Mouse (Mus musculus) midbrain, postnatal 0 days (tissue): ENCODE data around the gene Myzap. TPM values are rescaled to one million over a fixed set of nuclear protein-coding genes. Genes with fewer than 3 reads are reported as not detected.

Experiments
- ATAC-seq: fragments of 200-750 bp; cut with Nextera tagmentation; 2 replicates; pipeline ENCODE4 v1.8.0; 2017; ENCODE audit warnings: moderate number of reproducible peaks, mild to moderate bottlenecking, moderate TSS enrichment, moderate library complexity; ENCODE audit not compliant: low FRiP score
- DNase-seq: peaks from one replicate; pipeline ENCODE4 v3.0.0-alpha.2; 2015; ENCODE audit warnings: low spot score
- H3K27ac ChIP-seq: fragments of 300-500 bp; sonication (generic); 2 replicates; pipeline ENCODE4 v1.5.1; 2014; ENCODE audit warnings: low read depth, mild to moderate bottlenecking, low read length, mixed read lengths
- H3K27me3 ChIP-seq: fragments of 300-500 bp; sonication (generic); 2 replicates; pipeline ENCODE4 v1.6.1; 2014; ENCODE audit warnings: low read length, control low read depth, mixed read lengths; ENCODE audit not compliant: insufficient read depth
- H3K36me3 ChIP-seq: fragments of 300-500 bp; sonication (generic); 2 replicates; pipeline ENCODE4 v1.6.1; 2014; ENCODE audit warnings: low read length, control low read depth, mixed read lengths; ENCODE audit not compliant: insufficient read depth
- H3K4me1 ChIP-seq: fragments of 300-500 bp; sonication (generic); 2 replicates; pipeline ENCODE4 v1.6.1; 2014; ENCODE audit warnings: mild to moderate bottlenecking, control low read depth, antibody characterized with exemption, low read length, mixed read lengths; ENCODE audit not compliant: insufficient read depth
- H3K4me2 ChIP-seq: fragments of 300-500 bp; sonication (generic); 2 replicates; pipeline ENCODE4 v1.6.1; 2014; ENCODE audit warnings: low read depth, mild to moderate bottlenecking, low read length, mixed read lengths; ENCODE audit not compliant: poor library complexity, severe bottlenecking
- H3K4me3 ChIP-seq: fragments of 300-500 bp; sonication (generic); 2 replicates; pipeline ENCODE4 v1.5.1; 2014; ENCODE audit warnings: low read depth, mild to moderate bottlenecking, low read length, moderate library complexity
- H3K9ac ChIP-seq: fragments of 300-500 bp; sonication (generic); replicated peaks from 2 replicates; pipeline ENCODE4 v1.6.1; 2014; ENCODE audit warnings: mild to moderate bottlenecking, low read length, moderate library complexity, mixed read lengths; ENCODE audit not compliant: poor library complexity, severe bottlenecking
- H3K9me3 ChIP-seq: fragments of 300-500 bp; sonication (generic); 2 replicates; pipeline ENCODE4 v1.6.1; 2016; ENCODE audit warnings: low read length, control low read depth
- CTCF ChIP-seq: IDR thresholded peaks from 2 replicates; pipeline ENCODE4 v1.5.1; 2016; ENCODE audit warnings: antibody characterized with exemption, mild to moderate bottlenecking
- WGBS: fragments of 180-500 bp; shearing (Covaris S2); extraction: QIAGEN DNeasy Blood & Tissue Kit; methylation state at CpG from one replicate; pipeline ENCODE4 v1.1.7; 2014; 5-methylcytosine and 5-hydroxymethylcytosine counted together
- polyA plus RNA-seq: library from polyadenylated mRNA; unstranded; fragments of >200 nt; fragmentation: Nextera tagmentation; extraction: Ambion mirVana; gene quantifications from 2 replicates; pipeline ENCODE4 v1.2.1, GENCODE M21; 2015
- total RNA-seq: library from RNA; depleted of rRNA; stranded (reverse); fragments of >200 nt; gene quantifications from 2 replicates; pipeline ENCODE4 v1.2.3, GENCODE M21; 2014

Myzap gene
- total and polyA plus RNA-seq, 2 experiments from 2014 or later, result 0.99 to 2.1 TPM

DNA sequence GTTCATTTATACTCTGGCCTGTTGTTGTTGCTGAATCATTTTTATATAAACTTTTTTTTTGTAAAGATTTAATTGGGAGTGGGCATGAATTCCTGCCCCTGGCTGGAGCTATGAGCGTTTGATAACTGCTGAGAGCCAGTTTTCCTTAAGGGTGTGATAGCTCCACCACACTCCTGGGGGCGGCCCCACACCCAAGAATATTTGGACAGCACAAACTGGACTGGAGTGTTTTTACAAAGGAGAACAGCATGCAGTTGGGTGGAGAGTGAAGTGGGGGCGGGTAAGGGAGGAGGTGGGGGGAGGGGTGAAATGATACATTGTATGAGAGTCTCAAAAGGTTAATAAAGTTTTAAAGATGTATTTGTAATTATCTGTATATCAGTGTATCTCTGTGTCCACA lies 24.8 kb downstream of the Myzap start:
- Histone ChIP-seq H3K27me3 (no peaks in the 10 kb centered on the region), H3K4me2 (no peak overlapping the region), H3K4me3 (no peak overlapping the region), H3K9ac (no peak overlapping the region), H3K4me1 (no peaks in the 10 kb centered on the region), H3K36me3 (no peaks in the 10 kb centered on the region), H3K27ac (no peak overlapping the region), H3K9me3 (no peaks in the 10 kb centered on the region)
- no peak for TF ChIP-seq CTCF
- ATAC-seq (no peak), DNase-seq (no peak)
- WGBS, result 79% methylated on average over 3 of the region's 3 CpGs

DNA sequence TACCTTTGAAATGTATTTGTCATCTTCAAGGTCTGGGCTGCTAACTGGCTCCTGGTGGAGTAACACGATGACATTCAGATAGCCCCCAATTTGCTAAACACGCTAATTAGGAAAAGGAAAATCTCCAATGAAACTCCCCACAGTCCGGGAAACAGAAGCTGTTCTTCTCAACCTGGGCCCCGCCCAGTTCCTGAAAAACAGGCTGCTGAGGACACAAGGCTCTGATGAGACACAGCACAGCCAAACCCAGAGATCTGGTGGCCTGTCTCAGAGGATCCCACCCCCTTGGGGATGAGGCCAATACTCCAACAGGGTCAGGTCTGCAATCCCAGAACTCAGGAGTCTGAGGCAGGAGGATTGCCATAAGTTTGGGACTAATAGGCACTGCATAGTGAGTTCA lies 25.4 kb downstream of the Myzap start:
- ATAC-seq (no peak), DNase-seq (no peak)
- Histone ChIP-seq H3K4me3 (no peak overlapping the region), H3K36me3 (no peaks in the 10 kb centered on the region), H3K27me3 (no peaks in the 10 kb centered on the region), H3K27ac (no peak overlapping the region), H3K9ac (no peak overlapping the region), H3K4me2 (no peak overlapping the region), H3K9me3 (no peaks in the 10 kb centered on the region), H3K4me1 (no peaks in the 10 kb centered on the region)
- 66% methylated on average over 4 of the region's 4 CpGs for WGBS
- no peak for TF ChIP-seq CTCF

DNA sequence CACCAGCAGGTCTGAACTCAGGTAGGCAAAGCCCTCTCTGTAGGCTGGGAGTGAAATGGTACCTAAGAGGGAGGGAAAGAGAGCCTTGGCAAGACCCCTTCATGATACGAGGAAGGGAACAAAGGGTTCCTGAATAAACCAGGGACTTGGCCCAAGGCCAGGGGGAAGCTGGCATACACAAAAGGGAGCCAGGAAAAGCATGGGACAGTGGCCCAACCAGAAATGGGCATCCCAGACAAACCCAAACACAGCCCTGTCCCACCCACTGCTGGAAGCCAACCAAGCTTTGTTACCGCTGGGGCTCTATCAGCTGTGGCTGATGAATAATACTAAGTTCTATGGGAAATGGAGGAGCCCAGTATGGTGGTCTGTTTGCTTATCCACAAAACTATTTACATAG lies 34.4 kb downstream of the Myzap start:
- no peak overlapping the region for H3K4me3 ChIP-seq
- ATAC-seq, result no peak
- WGBS, result 35% methylated on average over 2 of the region's 2 CpGs

GRCm38 (mm10) chr9:71554001-71554400 lies 38.2 kb downstream of the Myzap start:
- no peak overlapping the region for H3K27ac ChIP-seq
- H3K9me3 ChIP-seq, result no peaks in the 10 kb centered on the region
- H3K9ac ChIP-seq, result no peak overlapping the region
- 98% methylated on average over 3 of the region's 3 CpGs for WGBS
- DNase-seq (no peak), ATAC-seq (no peak)
- no peaks in the 10 kb centered on the region for H3K36me3 ChIP-seq
- H3K4me2 ChIP-seq, result no peak overlapping the region
- H3K4me1 ChIP-seq, result no peaks in the 10 kb centered on the region
- H3K4me3 ChIP-seq, result no peak overlapping the region
- H3K27me3 ChIP-seq, result no peaks in the 10 kb centered on the region
- 0 out of 2 replicates have a peak, but pooled peaks have one; percentile 5 for TF ChIP-seq CTCF

More for the DNA sequence above, 34.4 kb downstream of the Myzap start:
- Histone ChIP-seq H3K27me3 (no peaks in the 10 kb centered on the region), H3K4me1 (no peaks in the 10 kb centered on the region), H3K27ac (no peak overlapping the region), H3K9me3 (no peaks in the 10 kb centered on the region), H3K4me2 (no peak overlapping the region), H3K9ac (no peak overlapping the region), H3K36me3 (no peaks in the 10 kb centered on the region)
- no peak for TF ChIP-seq CTCF
- peak; percentile 40 for DNase-seq

- DNase-seq (no peak), ATAC-seq (no peak)
- 90% methylated on average over 8 of the region's 8 CpGs for WGBS
- Histone ChIP-seq H3K9ac (no peak overlapping the region), H3K4me1 (no peaks in the 10 kb centered on the region), H3K4me2 (no peak overlapping the region), H3K27ac (no peak overlapping the region), H3K9me3 (no peaks in the 10 kb centered on the region), H3K36me3 (no peaks in the 10 kb centered on the region), H3K4me3 (no peak overlapping the region), H3K27me3 (no peaks in the 10 kb centered on the region)
- TF ChIP-seq CTCF, result no peak
Measured at GRCm38 (mm10) chr9:71550176-71550575, 42.0 kb downstream of the Myzap start.

- Histone ChIP-seq H3K9ac (no peak overlapping the region), H3K4me3 (no peak overlapping the region), H3K27me3 (no peaks in the 10 kb centered on the region), H3K27ac (no peak overlapping the region), H3K4me1 (no peaks in the 10 kb centered on the region), H3K4me2 (no peak overlapping the region), H3K9me3 (no peaks in the 10 kb centered on the region), H3K36me3 (no peaks in the 10 kb centered on the region)
- no peak for TF ChIP-seq CTCF
- WGBS, result 81% methylated on average over 10 of the region's 10 CpGs
- no peak for DNase-seq
- ATAC-seq, result no peak
Measured at GRCm38 (mm10) chr9:71547704-71548275, 44.4 kb downstream of the Myzap start.
